Mouse (Mus musculus) megakaryocyte progenitor cell, adult 5-6 weeks (primary cell): ENCODE measurements around the gene Tssc4. TPM values are rescaled to one million over a fixed set of nuclear protein-coding genes. Genes with fewer than 3 reads are reported as not detected.

Experiments used
- ATAC-seq: replicated peaks from 2 replicates; pipeline ENCODE4 v1.8.0; 2016; ENCODE audit warnings: mild to moderate bottlenecking, moderate TSS enrichment, inconsistent platforms; ENCODE audit not compliant: poor library complexity
- total RNA-seq, 2 experiments: library from RNA; stranded (forward) in 1 of 2; stranded (reverse) in 1 of 2; fragments of 157-497, 149-512 nt in 1 of 2; fragments of 200-1000 nt in 1 of 2; gene quantifications; 2 replicates each; pipeline versions ENCODE4 v1.2.3 to v1.2.4; 2015 to 2017

The Tssc4 gene
- 18.7 and 23.5 TPM in 2 replicates for total RNA-seq (2015)
- total RNA-seq (2017), result 26.8 and 33.7 TPM in 2 replicates

DNA sequence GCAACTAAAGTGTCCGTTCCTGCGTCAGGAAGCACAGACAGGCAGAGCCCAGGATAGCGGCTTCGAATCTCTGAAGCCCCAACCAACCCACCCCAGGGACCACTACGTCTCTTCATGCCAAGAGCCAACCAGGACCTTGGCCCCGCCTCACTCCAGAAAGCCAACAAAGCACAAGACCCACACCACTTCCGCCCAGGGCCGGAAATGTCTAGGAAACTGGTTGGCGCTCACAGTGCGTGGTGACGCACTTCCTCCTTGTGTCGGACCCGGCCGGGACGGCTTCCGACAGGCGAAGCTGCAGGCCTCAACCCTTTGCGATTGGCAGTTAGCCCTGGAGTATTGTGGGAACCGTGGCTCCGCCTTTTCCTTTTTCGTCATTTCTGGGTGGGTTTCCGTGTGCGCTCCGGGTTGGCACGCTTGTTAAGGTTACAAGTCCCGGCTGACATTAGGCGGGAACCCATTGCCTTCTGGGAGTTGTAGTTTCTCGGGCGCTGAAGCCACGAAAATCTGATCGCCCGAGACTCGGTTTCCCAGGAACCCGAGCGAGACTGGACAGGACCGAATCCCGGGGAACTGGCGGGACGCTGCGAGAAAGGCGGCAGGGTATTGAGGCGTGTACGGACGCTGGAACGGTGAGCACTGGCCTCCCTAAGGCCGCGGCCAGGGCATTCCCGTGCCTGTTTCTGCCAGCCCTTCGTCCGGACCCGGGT, at the start of gene Tssc4:
Tssc4 (plus strand) TSS at position 368 of the 710 bp plus-strand sequence.
- ATAC-seq, result peak; percentile 82

DNA sequence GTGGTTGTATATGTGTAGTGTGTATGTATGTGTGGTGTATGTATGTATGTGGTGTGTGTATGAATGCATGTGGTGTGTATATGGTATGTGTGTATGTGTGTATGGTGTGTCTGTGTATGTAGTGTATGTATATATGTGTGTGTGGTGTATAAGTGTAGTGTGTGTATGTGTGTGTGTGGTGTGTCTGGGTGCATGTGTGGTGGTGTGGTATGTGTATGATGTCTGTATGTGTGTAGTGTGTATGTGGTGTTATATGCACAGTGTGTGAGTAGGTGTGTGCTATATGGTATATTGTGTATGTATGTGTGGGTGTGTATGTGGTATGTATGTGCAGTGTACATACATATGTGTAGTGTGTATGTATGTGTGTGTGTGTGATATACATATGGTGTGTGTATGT, 49.0 kb upstream of the Tssc4 start:
- no peak for ATAC-seq

DNA sequence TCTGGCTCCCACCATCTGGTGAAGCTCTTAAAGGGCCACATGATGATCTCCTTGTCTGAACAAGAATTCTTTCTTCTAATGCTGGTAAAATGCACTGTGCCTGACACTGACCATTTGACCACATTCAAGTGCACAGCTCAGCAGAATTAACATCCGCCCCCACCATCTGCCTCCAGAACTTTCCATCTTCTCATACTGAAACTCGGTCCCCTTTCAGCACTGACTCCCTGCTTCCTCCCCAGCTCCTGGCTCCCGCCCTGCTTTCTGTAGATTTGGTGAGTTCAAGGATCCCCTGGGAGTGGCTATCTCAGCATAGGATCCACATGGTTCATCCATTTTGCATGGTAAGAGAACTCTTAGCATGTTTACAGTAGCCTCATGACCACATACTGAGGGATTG, 48.3 kb upstream of the Tssc4 start:
- ATAC-seq, result no peak

DNA sequence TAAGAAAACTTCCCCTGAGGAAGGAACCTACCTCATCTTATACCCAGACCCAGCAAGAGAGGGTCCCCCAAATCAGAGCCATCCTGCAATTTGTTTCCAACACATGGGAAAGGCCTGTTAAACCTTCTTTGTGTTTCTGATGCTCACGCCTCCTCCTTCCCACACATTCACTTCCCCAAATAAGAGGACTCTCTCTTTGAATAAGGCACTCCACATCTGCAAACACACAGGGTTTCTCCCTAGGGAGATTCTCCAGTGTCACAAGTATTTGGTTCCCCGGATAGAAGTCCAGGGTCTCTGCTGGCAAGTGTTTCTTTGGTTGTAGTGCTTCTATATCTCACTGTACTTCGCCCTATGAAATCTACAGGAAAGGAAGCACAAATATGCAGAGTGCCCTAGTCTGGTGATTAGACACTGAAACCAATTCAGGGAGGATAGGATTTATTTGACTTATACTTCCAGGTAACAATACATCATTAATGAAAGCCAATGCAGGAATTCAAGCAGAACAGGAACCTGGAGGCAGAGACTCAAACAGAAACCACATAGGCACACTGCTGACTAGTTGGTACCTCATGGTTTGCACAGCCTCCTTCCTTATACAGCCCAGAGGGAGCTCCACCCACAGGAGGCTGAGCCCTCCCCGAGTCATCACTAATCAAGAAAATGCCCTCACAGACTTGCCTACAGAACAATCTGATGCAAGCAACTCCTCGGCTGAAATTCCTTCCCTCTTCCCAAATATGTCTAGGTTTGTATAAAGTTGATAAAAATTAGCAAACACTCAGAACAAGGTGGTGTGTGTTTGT, 47.5 kb upstream of the Tssc4 start:
- peak; percentile 59 for ATAC-seq

DNA sequence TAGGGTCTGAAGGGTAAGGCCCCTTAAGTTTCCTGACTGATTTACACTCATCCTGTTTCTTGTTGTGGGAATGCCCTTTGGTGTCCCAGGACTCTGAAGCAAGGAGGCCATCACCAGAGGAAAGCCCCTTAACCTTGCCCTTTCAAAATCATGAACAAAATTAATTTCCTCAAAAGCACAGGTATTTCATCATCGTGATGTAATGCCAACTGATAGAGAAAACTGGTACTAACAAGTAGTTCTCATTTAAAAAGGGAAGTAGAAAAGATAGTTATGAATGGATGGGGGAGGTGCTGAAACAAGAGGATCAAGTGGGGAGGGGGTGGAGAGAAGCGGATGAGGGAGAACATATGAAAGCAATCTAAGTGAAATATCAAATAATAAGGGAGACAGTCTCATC, 45.5 kb upstream of the Tssc4 start:
- peak; percentile 55 for ATAC-seq

DNA sequence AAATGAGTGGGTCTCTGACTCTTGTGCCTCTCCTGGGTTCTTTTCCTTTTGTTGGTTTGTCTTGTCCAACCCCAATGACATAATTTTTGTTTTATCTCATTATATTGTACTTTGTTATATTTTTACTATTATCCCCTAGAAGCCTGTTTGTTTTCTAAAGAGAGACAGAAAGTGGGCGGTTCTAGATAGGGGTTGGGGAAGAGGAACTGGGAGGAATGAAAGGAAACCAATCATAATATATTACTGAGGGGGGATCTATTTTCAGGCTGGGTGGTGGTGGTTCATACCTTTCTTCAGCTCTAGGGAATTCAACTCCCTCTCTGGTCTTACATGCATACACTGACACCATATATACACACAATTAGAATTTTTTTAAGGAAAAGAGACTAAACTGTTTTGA, 44.8 kb upstream of the Tssc4 start:
- no peak for ATAC-seq

DNA sequence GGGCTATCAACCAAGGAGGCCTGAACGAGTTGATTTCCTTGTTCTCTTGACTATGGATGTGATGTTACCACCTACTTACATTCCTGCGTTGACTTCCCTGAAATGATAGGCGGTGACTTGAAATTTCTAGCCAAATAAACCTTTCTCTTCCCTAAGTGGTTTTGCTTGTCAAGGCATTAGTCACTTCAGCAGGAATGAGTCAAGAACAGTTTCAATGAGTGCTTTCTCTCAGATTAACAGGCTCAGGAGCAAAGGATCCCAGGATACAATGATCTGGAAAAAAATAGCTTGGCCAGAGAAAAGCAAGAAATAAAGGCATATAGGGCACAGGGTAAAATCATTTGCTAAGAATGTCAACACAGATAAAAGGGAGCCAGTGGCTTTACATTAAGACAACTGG, 43.6 kb upstream of the Tssc4 start:
- no peak for ATAC-seq

DNA sequence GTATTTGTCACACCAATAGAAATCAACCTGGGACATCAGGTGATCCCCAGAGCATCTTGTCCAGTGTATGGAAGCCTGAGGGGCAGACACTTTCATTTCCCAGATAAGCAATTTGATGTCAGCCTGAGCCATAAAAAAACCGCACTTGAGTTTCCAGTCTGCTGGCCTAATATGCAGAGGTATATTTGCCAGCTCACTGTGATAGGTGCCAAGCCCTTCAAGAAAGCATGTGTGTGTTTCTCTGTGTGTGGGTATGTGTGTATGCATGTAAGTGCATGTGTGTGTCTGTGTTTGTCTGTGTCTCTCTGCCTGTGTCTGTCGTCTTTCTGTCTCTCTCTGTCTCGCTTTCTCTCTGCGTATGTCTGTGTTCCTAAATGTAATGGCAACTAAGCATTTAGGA, 41.9 kb upstream of the Tssc4 start:
- ATAC-seq, result no peak

DNA sequence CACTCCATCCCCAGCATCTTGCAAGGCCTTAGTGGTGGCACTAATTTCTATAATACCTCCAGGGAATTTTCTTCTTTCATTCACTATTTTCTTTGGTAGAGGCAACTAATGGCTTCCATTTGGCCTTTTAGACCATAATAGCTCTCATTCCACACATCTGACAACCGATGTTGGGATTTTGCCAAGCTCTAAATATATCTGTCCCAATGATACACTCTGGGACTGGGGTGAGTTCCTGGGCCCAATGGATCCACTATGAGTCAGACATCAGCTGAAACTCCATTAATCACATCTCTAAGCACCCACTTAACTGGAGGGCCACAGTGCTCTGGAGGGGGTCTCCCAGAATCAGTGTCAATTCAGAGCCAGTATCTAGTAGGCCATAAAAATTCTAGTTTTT, 37.2 kb upstream of the Tssc4 start:
- ATAC-seq, result no peak

DNA sequence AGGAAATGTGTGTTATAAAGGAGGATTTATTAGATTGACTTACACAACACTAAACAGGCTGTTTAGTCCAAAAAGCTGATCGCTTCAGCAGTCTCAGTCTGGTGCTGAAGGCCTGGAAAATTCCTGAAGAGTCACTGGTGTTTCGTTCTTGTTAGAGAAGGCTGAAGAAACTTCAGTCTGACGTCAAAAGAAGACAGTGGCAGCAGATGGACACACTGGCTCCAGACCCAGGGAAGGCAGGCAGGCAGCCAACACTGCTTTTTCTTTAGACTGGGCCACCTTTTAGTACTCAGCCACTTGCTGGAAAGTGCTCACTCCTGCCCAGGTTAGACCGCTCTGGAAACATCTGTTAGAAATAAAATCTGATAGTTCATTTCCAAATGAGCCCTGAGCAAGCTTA, 35.5 kb upstream of the Tssc4 start:
- no peak for ATAC-seq

DNA sequence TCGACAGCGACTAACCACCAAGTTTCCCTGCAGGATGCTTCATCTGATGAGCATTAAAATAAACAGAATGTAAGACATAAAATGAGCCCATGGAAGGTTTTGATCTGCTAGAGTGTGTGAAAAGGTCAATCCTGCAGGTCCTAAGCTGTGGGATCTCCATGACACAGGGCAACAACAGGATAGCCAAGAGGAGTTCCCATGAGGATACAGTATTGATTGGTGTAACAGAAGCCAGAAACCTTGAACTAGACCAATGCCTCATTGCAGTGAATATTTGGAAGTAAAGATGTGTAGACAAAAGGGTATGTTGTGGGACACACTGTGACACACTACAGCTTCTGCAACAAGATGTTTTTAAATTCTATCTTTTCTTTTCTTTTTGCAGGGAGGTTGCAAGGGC, 34.9 kb upstream of the Tssc4 start:
- no peak for ATAC-seq

DNA sequence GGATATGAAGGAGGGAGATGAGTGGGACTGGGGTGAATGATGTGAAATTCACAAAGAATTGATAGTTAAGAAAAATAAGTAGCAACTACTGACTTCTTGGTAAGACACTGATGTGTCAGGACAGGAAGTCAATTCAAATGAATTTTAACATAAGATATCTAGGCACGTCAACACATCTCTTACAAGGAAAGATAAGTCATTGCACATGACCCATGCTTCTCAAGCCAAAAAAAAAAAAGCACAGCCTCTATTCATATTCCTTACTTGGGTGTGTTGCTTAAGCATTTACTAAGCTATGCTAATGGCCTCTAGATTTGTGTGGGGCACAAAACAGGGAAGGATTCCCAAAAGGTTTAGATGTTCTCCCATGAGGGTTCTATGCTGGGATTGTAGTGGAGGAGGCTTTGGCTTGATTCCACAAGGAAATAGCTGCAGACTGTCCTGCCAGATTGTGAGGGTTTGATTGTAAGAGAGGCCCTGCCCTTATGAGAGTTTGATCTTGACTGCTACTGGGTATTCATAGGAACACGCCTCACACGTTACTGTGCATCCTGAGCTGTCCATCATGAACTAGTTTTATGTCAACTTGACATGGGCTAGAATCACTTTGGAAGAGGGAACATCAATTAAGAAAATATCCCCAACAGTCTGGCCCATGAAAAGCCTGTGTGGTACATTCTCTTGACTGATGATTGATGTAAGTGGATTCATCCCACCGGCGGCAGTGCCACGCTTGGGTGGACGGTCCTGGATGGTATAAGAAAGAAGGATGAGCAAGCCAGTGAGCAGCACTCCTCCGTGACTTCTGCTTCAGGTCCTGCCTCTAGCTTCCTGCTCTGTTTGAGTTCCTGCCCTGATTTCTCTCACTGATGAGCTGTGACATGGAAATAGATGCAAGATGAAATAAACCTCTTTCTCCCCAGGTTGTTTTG, 34.3 kb upstream of the Tssc4 start:
- no peak for ATAC-seq

DNA sequence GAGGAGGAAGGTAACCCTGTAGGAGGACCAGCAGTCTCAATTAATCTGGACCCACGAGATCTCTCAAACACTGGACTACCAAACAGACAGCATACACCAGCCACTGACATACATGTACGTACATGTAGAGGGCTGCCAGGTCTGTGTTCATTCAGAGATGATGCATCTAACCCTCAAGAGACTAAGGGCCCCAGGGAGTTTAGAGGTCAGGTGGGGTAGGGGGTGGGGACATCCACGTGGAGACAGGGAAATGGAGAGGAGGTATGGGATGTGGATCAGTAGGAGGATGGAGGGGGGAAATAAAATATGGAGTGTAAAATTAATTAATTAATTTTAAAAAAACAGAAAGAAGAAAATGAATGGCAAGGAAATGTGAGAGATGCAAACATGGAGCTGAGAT, 32.3 kb upstream of the Tssc4 start:
- no peak for ATAC-seq

DNA sequence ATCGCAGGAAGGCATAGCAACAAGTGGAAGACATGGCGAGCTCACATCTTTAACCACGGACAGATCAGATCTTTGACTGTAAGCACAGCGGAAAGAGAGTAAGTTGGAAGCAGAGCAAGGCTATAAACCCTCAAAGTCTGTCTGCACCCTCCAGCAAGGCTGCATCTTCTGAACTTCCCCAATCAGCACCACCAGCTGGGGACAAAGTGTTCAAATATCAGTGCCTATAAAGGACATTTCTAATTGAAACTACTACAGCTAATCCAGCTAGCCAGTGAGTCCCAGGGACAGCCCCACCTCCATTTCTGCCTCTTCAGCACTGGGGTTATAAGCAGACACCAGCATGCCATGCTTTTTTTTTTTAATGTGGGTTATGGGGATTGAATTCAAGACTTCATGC, 31.7 kb upstream of the Tssc4 start:
- ATAC-seq, result no peak

DNA sequence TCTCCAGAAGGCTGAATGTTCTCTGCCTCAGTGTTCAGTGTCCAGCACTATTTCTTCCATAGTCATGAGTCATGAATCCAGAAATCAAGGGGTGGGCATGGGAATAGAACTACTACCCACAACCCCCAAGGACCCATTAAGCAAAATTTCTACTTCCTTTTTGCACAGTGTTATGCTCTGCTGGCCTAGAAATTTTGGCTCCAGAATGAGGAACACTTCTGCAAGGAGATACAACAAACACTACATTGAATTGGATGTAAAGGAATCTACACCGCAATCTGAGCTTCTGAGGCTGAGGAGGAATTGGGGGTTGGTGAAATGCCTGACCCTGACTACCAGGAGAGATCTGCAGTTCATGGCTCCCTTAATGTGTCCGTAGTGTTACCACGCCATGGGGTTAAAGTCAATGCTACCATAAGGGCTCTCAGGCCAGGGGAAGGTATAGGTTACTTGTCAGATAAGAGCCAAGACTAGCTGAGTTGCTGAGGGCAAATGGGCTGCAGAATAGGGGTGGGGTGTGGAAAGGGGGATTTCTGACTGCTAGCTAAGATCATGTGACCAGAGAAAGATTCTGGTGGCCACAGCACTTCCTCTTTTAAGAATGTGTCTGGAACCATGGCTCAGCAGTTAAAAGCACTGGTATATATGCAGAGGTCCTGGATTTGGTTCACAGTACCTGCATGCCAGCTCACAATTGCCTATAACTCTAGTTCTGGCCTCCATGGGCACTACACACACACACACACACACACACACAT, 30.7 kb upstream of the Tssc4 start:
- peak; percentile 72 for ATAC-seq

DNA sequence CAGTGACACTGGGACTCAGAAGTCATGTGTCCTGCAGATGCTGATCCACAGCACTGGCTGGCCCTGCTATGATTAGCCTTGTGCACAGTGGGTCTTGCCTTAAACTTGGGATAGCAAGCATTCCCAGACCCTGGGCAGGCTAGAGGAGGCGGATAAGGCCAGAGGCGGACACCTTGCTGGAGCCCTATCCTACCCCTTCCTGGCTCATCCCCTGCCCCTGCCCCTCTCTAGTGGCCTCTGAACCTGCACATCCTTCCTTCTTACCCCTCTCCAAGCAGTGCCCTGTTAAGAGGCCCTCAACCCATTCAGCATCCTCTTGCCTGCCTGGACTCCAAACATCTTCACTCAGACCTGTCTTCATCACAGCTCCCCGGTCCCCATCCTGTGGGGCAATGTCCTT, 28.5 kb upstream of the Tssc4 start:
- no peak for ATAC-seq

DNA sequence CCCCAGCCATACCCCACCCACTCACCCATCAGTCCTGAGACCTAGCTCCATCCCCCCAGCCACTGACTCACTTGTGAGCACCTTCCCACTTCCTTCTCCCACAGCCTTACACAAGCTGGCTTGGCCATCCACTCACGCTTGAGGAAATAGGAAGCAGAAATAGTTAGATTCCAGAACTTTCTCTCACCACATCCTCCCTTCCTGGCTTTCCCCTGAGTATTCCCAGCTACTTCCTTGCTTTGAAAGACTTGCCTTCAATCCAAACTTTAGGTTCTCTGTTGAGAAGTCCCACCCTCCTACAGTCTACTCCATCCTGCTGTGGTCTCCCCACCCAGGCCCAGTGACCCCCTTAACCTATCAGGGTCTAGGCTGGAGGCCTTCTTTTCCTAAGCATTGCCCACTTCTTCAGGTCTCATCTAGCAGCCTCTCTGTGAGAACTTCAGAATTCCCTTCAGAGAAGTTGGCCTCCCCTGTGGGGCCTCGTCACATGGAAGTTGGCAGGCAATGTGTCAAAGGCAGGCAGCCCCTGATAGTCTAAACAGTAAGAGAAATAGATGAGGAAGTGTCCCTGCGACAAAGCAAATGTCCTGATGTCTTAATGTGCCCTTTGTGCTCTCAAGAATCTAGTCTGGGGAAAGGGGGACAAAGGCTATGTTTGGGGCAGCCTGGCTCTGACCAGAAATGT, 27.8 kb upstream of the Tssc4 start:
- ATAC-seq, result no peak

DNA sequence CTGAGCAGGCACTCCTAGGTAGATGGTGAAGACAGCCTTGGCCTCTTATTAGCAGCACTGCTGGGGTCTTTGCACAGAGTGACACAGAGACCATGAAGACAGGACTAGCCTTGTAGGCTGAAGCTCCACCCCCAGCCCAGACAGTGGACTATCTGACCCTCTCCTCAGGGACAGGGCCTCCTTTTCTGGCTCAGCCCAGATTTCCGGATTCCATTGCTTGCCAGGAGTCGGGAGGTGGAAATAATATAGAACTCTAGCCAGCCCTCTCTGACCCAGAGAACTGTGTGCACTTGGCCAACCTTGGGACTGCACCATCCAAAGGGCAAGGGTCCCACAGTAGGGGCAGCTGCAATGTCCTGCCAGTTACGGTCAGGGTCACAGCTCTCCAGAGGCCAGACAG, 27.0 kb upstream of the Tssc4 start:
- ATAC-seq, result no peak

DNA sequence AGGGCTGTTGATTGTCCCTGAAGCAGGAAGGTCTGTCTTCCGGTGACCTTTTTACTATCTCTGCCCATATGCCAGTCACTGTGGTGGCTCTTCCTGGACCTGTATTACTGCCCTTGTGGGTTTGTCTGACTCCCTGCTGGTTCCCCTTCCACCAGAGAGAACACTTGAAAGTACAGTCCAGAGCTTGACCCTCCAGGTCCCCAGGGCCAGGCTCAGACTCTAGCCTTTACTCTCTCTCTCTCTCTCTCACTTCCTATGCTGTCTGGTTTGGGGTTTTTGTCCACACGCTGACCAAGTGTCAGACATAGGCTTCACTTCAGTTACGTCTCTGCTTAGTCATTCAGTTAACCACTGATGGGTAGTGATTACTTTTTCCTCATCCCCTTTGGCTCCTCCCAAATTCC, 26.1 kb upstream of the Tssc4 start:
- ATAC-seq, result peak; percentile 32
